Comparison of ENCODE assay signal across 24 mouse cellular contexts in the genomic region with DNA sequence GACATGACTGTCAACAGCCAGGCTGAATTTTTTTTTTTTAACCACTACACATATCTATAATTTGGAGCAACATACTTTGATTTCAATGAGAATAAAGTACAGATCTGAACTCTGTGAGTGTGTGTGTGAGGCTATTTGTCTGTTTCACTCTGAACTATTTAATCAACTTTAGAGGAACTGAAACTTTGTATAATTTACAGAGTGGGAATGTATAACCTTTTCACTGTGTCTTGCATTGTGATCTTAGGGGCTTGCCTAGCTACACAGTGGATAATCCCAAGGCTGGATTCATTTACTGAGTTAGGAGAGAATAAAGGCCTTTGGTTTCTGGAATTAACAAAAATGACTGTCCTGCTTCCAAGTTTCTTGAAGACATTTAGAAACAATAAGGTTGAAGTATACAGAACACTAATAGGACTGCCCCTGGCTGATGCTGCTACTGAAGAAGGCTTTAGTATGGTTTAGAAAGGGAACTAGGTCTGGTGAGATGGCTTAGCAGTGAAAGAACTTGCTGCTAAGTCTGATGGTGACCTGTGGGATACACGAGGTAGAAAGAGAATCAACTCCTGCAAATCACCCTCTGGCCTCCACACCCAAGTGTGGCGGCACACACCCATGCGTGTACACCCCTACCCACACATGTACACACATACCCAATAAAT. TPM values are rescaled to one million over a fixed set of nuclear protein-coding genes. Genes with fewer than 3 reads are reported as not detected.
A peak's percentile ranks its signal among the peaks of the same experiment; 100 is the strongest.
DNase-seq lines count a peak whose midpoint lies in the region; ATAC-seq and TF ChIP-seq lines count a peak whose summit lies in the region.
"Had no signal": no experiment of that assay in that cellular context is flagged by ENCODE, and none has a peak within 500 bp of the region (broad histone marks: within the 10 kb centered on the region; RNA-seq: fewer than 3 reads in every experiment).

No protein-coding gene starts in this region.

- H3K79me2 ChIP-seq in heart, adult 2 months (replicated peaks; ENCODE audit: control insufficient read depth, insufficient read depth, low read length) = peaks cover 16% of the 10 kb centered on the region
- H3K79me2 ChIP-seq in CH12.LX (replicated peaks; ENCODE audit: control insufficient read depth, extremely low read depth, insufficient read depth, poor library complexity, severe bottlenecking) = peaks cover 66% of the 10 kb centered on the region

- no peak for TF ChIP-seq EP300 in heart, adult 2 months (IDR thresholded peaks at IDR 0.05; ENCODE audit: insufficient read depth, low read depth, low read length)
- no peak for TF ChIP-seq EP300 in heart, postnatal 0 days (IDR thresholded peaks at IDR 0.05; ENCODE audit: low read depth)
- TF ChIP-seq EP300 in CH12.LX (IDR thresholded peaks at IDR 0.05; ENCODE audit: low read length) = peak; percentile 77

- H3K27me3 ChIP-seq in heart, adult 2 months (ENCODE audit: control insufficient read depth, insufficient read depth, low read length) = no peaks in the 10 kb centered on the region
- no peaks in the 10 kb centered on the region for H3K27me3 ChIP-seq in heart, embryonic 11.5 days (ENCODE audit: control insufficient read depth, insufficient read depth, low read length)
- no peaks in the 10 kb centered on the region for H3K27me3 ChIP-seq in heart, postnatal 0 days (ENCODE audit: control insufficient read depth, insufficient read depth, low read length)
- H3K27me3 ChIP-seq in CH12.LX (replicated peaks) = no peaks in the 10 kb centered on the region
- H3K27me3 ChIP-seq in cerebellum, adult 2 months (ENCODE audit: control insufficient read depth, insufficient read depth, low read length) = no peaks in the 10 kb centered on the region
- H3K27me3 ChIP-seq: forebrain, embryonic 15.5 days; hindbrain, embryonic 13.5 days; liver, embryonic 13.5 days; neural tube, embryonic 15.5 days had no signal

- no peak for DNase-seq in heart, adult 2 months
- DNase-seq in heart, postnatal 0 days (ENCODE audit: low spot score) = no peak
- DNase-seq in heart, postnatal 36 days = no peak
- peak; percentile 30 for DNase-seq in CH12.LX (ENCODE audit: extremely low read depth)
- DNase-seq in MN1 (ENCODE audit: low spot score) = no peak
- no peak for DNase-seq in cerebellum, adult 2 months
- DNase-seq: adrenal gland, adult 8-10 months; cerebellum, adult 8-10 months; gastrocnemius, postnatal 25 days; kidney, adult 18-20 months; kidney, postnatal 4 days; liver, embryonic 13.5 days; lung, adult 2 months; lung, postnatal 36 days; thymus, postnatal 25 days had no signal

- peaks cover 28% of the 10 kb centered on the region for H3K36me3 ChIP-seq in heart, adult 2 months (ENCODE audit: control insufficient read depth, insufficient read depth, low read length)
- H3K36me3 ChIP-seq in heart, embryonic 11.5 days (ENCODE audit: control insufficient read depth, insufficient read depth, low read length) = peaks cover 8% of the 10 kb centered on the region; the same call in 1 of the 2 replicates
- H3K36me3 ChIP-seq in heart, postnatal 0 days (replicated peaks; ENCODE audit: control insufficient read depth, insufficient read depth, low read length) = peaks cover 29% of the 10 kb centered on the region
- H3K36me3 ChIP-seq in CH12.LX (replicated peaks in 1 of 2; ENCODE audit: control insufficient read depth in 1 of 2, insufficient read depth in 1 of 2, low read length in 1 of 2) = peaks cover 25 to 47% of the 10 kb centered on the region in 2 experiments

- intact Hi-C loops in heart, adult 2 months (cut with DNase I) = no loop called here
- intact Hi-C loops in heart, postnatal 36 days (cut with DNase I) = no loop called here

- no peaks in the 10 kb centered on the region for H3K9me3 ChIP-seq in heart, embryonic 11.5 days (replicated peaks; ENCODE audit: control insufficient read depth, low read length)
- H3K9me3 ChIP-seq in heart, postnatal 0 days (replicated peaks; ENCODE audit: control insufficient read depth, low read length) = no peaks in the 10 kb centered on the region
- no peaks in the 10 kb centered on the region for H3K9me3 ChIP-seq in CH12.LX (replicated peaks; ENCODE audit: low read length)
- H3K9me3 ChIP-seq: embryonic facial prominence, embryonic 10.5 days; forebrain, embryonic 15.5 days; hindbrain, embryonic 13.5 days; liver, embryonic 13.5 days; neural tube, embryonic 15.5 days had no signal

- TF ChIP-seq CTCF in heart, adult 2 months (IDR thresholded peaks at IDR 0.05) = no peak
- TF ChIP-seq CTCF in heart, postnatal 0 days (IDR thresholded peaks at IDR 0.05; ENCODE audit: low read depth) = no peak
- no peak for TF ChIP-seq CTCF in CH12.LX (conservative IDR thresholded peaks at IDR 0.05 in 1 of 2, IDR thresholded peaks at IDR 0.05 in 1 of 2; ENCODE audit: low read depth in 2 of 2, low read length in 2 of 2)
- no peak for TF ChIP-seq CTCF in cerebellum, adult 2 months (IDR thresholded peaks at IDR 0.05; ENCODE audit: borderline replicate concordance, insufficient read depth, low read depth, low read length)

- in situ Hi-C loops in CH12.LX (cut with MboI; ENCODE audit: low pct_ligation_motif_present, low pct_unique_long_range_greater_than_20kb, low sequenced_read_pairs) = no loop called here

- peaks cover 28% of the 10 kb centered on the region for H3K4me1 ChIP-seq in heart, adult 2 months (ENCODE audit: control insufficient read depth, insufficient read depth, low read length)
- H3K4me1 ChIP-seq in heart, embryonic 11.5 days (ENCODE audit: control insufficient read depth, insufficient read depth, low read length) = peaks cover 7% of the 10 kb centered on the region; the same call in 1 of the 2 replicates
- H3K4me1 ChIP-seq in heart, postnatal 0 days (ENCODE audit: control insufficient read depth, insufficient read depth) = peaks cover 29% of the 10 kb centered on the region
- H3K4me1 ChIP-seq in CH12.LX (ENCODE audit: control insufficient read depth in 1 of 2, insufficient read depth in 2 of 2) = peaks cover 25 to 92% of the 10 kb centered on the region in 2 experiments
- H3K4me1 ChIP-seq in cerebellum, adult 2 months (ENCODE audit: control insufficient read depth, insufficient read depth, low read length) = peaks cover 9% of the 10 kb centered on the region
- H3K4me1 ChIP-seq: forebrain, embryonic 15.5 days had no signal

- no peak overlapping the region for H3K4me2 ChIP-seq in heart, embryonic 11.5 days
- H3K4me2 ChIP-seq in heart, postnatal 0 days (ENCODE audit: low read depth, low read length) = no peak overlapping the region
- no peak overlapping the region for H3K4me2 ChIP-seq in CH12.LX (ENCODE audit: insufficient read depth, low read depth, poor library complexity, severe bottlenecking)
- H3K4me2 ChIP-seq: forebrain, embryonic 15.5 days; hindbrain, embryonic 13.5 days; liver, embryonic 13.5 days; neural tube, embryonic 15.5 days had no signal

- TF ChIP-seq POLR2A in heart, adult 2 months (IDR thresholded peaks at IDR 0.05; ENCODE audit: insufficient read depth, low read depth, low read length) = no peak
- TF ChIP-seq POLR2A in CH12.LX (IDR thresholded peaks at IDR 0.05; ENCODE audit: low read depth, low read length) = no peak
- TF ChIP-seq POLR2A in cerebellum, adult 2 months (IDR thresholded peaks at IDR 0.05; ENCODE audit: borderline replicate concordance, insufficient read depth, low read length) = no peak

- dilution Hi-C loops in CH12.LX (cut with MboI; ENCODE audit: extremely low pct_ligation_motif_present, extremely low pct_unique_long_range_greater_than_20kb, low sequenced_read_pairs) = no loop called here

- no peak for ATAC-seq in heart, embryonic 11.5 days (replicated peaks; ENCODE audit: insufficient number of reproducible peaks, low FRiP score, low TSS enrichment)
- ATAC-seq in heart, postnatal 0 days (ENCODE audit: insufficient read depth, low read depth) = no peak
- peak; percentile 59 for ATAC-seq in megakaryocyte progenitor cell, adult 5-6 weeks (replicated peaks; ENCODE audit: poor library complexity)
- ATAC-seq: activated CD4-positive, CD25-positive, alpha-beta regulatory T cell, adult 4 months; CD4-positive, CD25-positive, alpha-beta regulatory T cell, adult 4 months; forebrain, embryonic 15.5 days had no signal

- H3K9ac ChIP-seq in heart, adult 2 months (ENCODE audit: low read depth, low read length) = no peak overlapping the region
- H3K9ac ChIP-seq in heart, embryonic 11.5 days (ENCODE audit: low read depth, low read length) = no peak overlapping the region
- H3K9ac ChIP-seq in heart, postnatal 0 days (replicated peaks; ENCODE audit: low read depth, low read length) = no peak overlapping the region
- no peak overlapping the region for H3K9ac ChIP-seq in CH12.LX (ENCODE audit: insufficient read depth, low read depth)
- H3K9ac ChIP-seq: forebrain, embryonic 15.5 days; hindbrain, embryonic 13.5 days; liver, embryonic 13.5 days; neural tube, embryonic 15.5 days had no signal

- TF ChIP-seq RAD21 in CH12.LX (IDR thresholded peaks at IDR 0.05; ENCODE audit: low read depth, low read length) = no peak

- H3K4me3 ChIP-seq in heart, adult 2 months = no peak overlapping the region
- H3K4me3 ChIP-seq in heart, embryonic 11.5 days (ENCODE audit: low read depth, low read length) = no peak overlapping the region
- H3K4me3 ChIP-seq in heart, postnatal 0 days (ENCODE audit: low read depth, low read length) = no peak overlapping the region
- no peak overlapping the region for H3K4me3 ChIP-seq in CH12.LX (replicated peaks in 1 of 3; ENCODE audit: low read depth in 2 of 3, low read length in 2 of 3, poor library complexity in 1 of 3)
- no peak overlapping the region for H3K4me3 ChIP-seq in cerebellum, adult 2 months (replicated peaks; ENCODE audit: insufficient read depth, low read depth, low read length)
- H3K4me3 ChIP-seq: embryonic facial prominence, embryonic 10.5 days; forebrain, embryonic 15.5 days; hindbrain, embryonic 13.5 days; left cerebral cortex, adult 2 months; liver, embryonic 13.5 days; neural tube, embryonic 15.5 days had no signal

- 75% methylated on average over 3 of the region's 3 CpGs for WGBS in heart, adult 2 months
- WGBS in heart, embryonic 11.5 days (ENCODE audit: insufficient replicate concordance) = 83% methylated on average over 3 of the region's 3 CpGs
- 73% methylated on average over 3 of the region's 3 CpGs for WGBS in heart, postnatal 0 days
- 87% methylated on average over 3 of the region's 3 CpGs for WGBS in cerebellum, adult 2 months

- H3K27ac ChIP-seq in heart, adult 2 months = peak overlapping the region; percentile 36
- no peak overlapping the region; the same call in 1 of the 2 replicates for H3K27ac ChIP-seq in heart, embryonic 11.5 days (ENCODE audit: low read depth, low read length)
- peak overlapping the region; percentile 62 for H3K27ac ChIP-seq in heart, postnatal 0 days (ENCODE audit: low read depth)
- H3K27ac ChIP-seq in CH12.LX (ENCODE audit: insufficient read depth, low read depth) = 0 out of 2 replicates have a peak overlapping the region, but pooled peaks have one; percentile 24
- no peak overlapping the region for H3K27ac ChIP-seq in cerebellum, adult 2 months (ENCODE audit: insufficient read depth, low read length)
- H3K27ac ChIP-seq: embryonic facial prominence, embryonic 10.5 days; forebrain, embryonic 15.5 days; hindbrain, embryonic 13.5 days; left cerebral cortex, adult 2 months; liver, embryonic 13.5 days; neural tube, embryonic 15.5 days had no signal

RNA-seq across cellular contexts. Expression of gene N4bp1, which starts 22.8 kb away (rescaled TPM):
- 10 to 100 TPM; 17.1 to 18.1 TPM for total RNA-seq in heart, adult 2 months (2021)
- 8.9 and 12.7 TPM in 2 replicates for polyA plus RNA-seq in heart, adult 2 months (2012; rRNA removed)
- polyA plus RNA-seq in heart, embryonic 11.5 days (2014; fragmentation: Nextera tagmentation; extraction: Ambion mirVana) = 7.2 and 9.6 TPM in 2 replicates
- total RNA-seq in heart, postnatal 0 days (2014; rRNA removed; ENCODE audit: low replicate concordance) = 7.6 and 9.1 TPM in 2 replicates
- 3.5 and 3.8 TPM in 2 replicates for polyA plus RNA-seq in heart, postnatal 0 days (2015; fragmentation: Nextera tagmentation; extraction: Ambion mirVana)
- 10 to 100 TPM; 16.9 to 17.5 TPM for total RNA-seq in heart, postnatal 36 days (2021)
- total RNA-seq in CH12.LX (2012; rRNA removed) (12.8 and 12.9 TPM in 2 replicates), CH12.LX (2014; rRNA removed) (12.2 and 12.3 TPM in 2 replicates)
- 14.0 and 15.6 TPM in 2 replicates for polyA plus RNA-seq in CH12.LX (2012; ENCODE audit: insufficient read length, low read depth)
- total RNA-seq in megakaryocyte progenitor cell, adult 5-6 weeks (2015) = 21.9 and 24.0 TPM in 2 replicates
- total RNA-seq in megakaryocyte progenitor cell, adult 5-6 weeks (2017) = 15.8 and 19.6 TPM in 2 replicates
- polyA plus RNA-seq in cerebellum, adult 2 months (2012; rRNA removed) = 20.2 and 20.5 TPM in 2 replicates

Comparison
In these comparisons a context has a peak if more than half of its experiments do, and no peak if none do; other contexts are left out.
1. H3K27ac ChIP-seq: peak in heart, adult 2 months (single experiment), heart, postnatal 0 days (single experiment) and CH12.LX (single experiment); none in heart, embryonic 11.5 days (single experiment) and cerebellum, adult 2 months (single experiment).